Mouse (Mus musculus): ENCODE results near the gene Trak1.

Trak1 gene

GRCm38 (mm10) chr9:121487216-121487615 is 189.9 kb downstream of the Trak1 start:
- no peak for DNase-seq (ENCODE audit: low spot score)

GRCm38 (mm10) chr9:121491592-121492240 is 194.4 kb downstream of the Trak1 start:
- peak; percentile 60 for DNase-seq (ENCODE audit: low spot score)

- peak; percentile 38 for DNase-seq (ENCODE audit: low spot score)
Observed at GRCm38 (mm10) chr9:121494006-121494767, 196.9 kb downstream of the Trak1 start.

GRCm38 (mm10) chr9:121495529-121495928 is 198.2 kb downstream of the Trak1 start, which contains the start of gene Cck:
Gene Cck (minus strand): TSS chr9:121495694.
- DNase-seq (ENCODE audit: low spot score): peak; percentile 46

- DNase-seq (ENCODE audit: low spot score): no peak
Observed at GRCm38 (mm10) chr9:121496102-121496501, 198.8 kb downstream of the Trak1 start.

- no peak for DNase-seq (ENCODE audit: low spot score)
Observed at GRCm38 (mm10) chr9:121505346-121505745, 208.0 kb downstream of the Trak1 start.

GRCm38 (mm10) chr9:121506478-121507180 is 209.3 kb downstream of the Trak1 start:
- no peak for DNase-seq (ENCODE audit: low spot score)

GRCm38 (mm10) chr9:121511911-121512310 is 214.6 kb downstream of the Trak1 start:
- DNase-seq (ENCODE audit: low spot score): no peak

- no peak for DNase-seq (ENCODE audit: low spot score)
Observed at GRCm38 (mm10) chr9:121514462-121514861, 217.2 kb downstream of the Trak1 start.

GRCm38 (mm10) chr9:121520047-121520446 is 222.7 kb downstream of the Trak1 start:
- no peak for DNase-seq (ENCODE audit: low spot score)

Data from retina, embryonic 14.5 days (tissue).